Mouse (Mus musculus) granulocyte monocyte progenitor cell, adult 5-6 weeks (primary cell): ENCODE results near the gene Slc22a22. TPM values are rescaled to one million over a fixed set of nuclear protein-coding genes. Genes with fewer than 3 reads are reported as not detected.
"Not testable (repeated sequence)": the region's sequence is repeated elsewhere in the genome, so short reads cannot be mapped to it uniquely, and the experiment has no call there.

Source experiments
- ATAC-seq: replicated peaks from 2 replicates; pipeline ENCODE4 v1.8.0; 2016; ENCODE audit warnings: mild to moderate bottlenecking, moderate TSS enrichment, inconsistent platforms; ENCODE audit not compliant: poor library complexity, severe bottlenecking
- total RNA-seq, 2 experiments: library from RNA; stranded (forward) in 1 of 2; stranded (reverse) in 1 of 2; fragments of 200-712, 200-1000 nt in 1 of 2; fragments of >200 nt in 1 of 2; fragmentation: Nextera tagmentation in 1 of 2; gene quantifications; 2 replicates each; pipeline ENCODE4 v1.2.3; 2014 to 2017

Slc22a22 gene
- total RNA-seq, 2 experiments from 2014 or later: not detected

GRCm38 (mm10) chr15:57398439-57399148, 78.8 kb downstream of the Slc22a22 start:
- ATAC-seq: no peak

GRCm38 (mm10) chr15:57394053-57394452, 83.4 kb downstream of the Slc22a22 start:
- ATAC-seq: no peak

GRCm38 (mm10) chr15:57380381-57380780, 97.0 kb downstream of the Slc22a22 start:
- no peak for ATAC-seq

- ATAC-seq: no peak
These were observed 111.0 kb downstream of the Slc22a22 start for GRCm38 (mm10) chr15:57366446-57366845.

GRCm38 (mm10) chr15:57355278-57355677, 122.1 kb downstream of the Slc22a22 start:
- no peak for ATAC-seq

- no peak for ATAC-seq
These were observed 136.9 kb downstream of the Slc22a22 start for GRCm38 (mm10) chr15:57340499-57340898.

- no peak for ATAC-seq
These were observed 146.1 kb downstream of the Slc22a22 start for GRCm38 (mm10) chr15:57331326-57331725.

GRCm38 (mm10) chr15:57318001-57318400, 159.4 kb downstream of the Slc22a22 start:
- ATAC-seq: no peak

GRCm38 (mm10) chr15:57316486-57316885, 160.9 kb downstream of the Slc22a22 start:
- no peak for ATAC-seq

- ATAC-seq: no peak
These were observed 174.7 kb downstream of the Slc22a22 start for GRCm38 (mm10) chr15:57302710-57303109.

- no peak for ATAC-seq
These were observed 198.9 kb downstream of the Slc22a22 start for GRCm38 (mm10) chr15:57278505-57278904.

- no peak for ATAC-seq
These were observed 201.0 kb downstream of the Slc22a22 start for GRCm38 (mm10) chr15:57276411-57276810.

GRCm38 (mm10) chr15:57240061-57240460, 237.4 kb downstream of the Slc22a22 start:
- ATAC-seq: not testable (repeated sequence)

- no peak for ATAC-seq
These were observed 247.0 kb downstream of the Slc22a22 start for GRCm38 (mm10) chr15:57230439-57230838.

- no peak for ATAC-seq
These were observed 272.1 kb downstream of the Slc22a22 start for GRCm38 (mm10) chr15:57205315-57205714.

- ATAC-seq: no peak
These were observed 272.9 kb downstream of the Slc22a22 start for GRCm38 (mm10) chr15:57204444-57204930.
